Mouse (Mus musculus) megakaryocyte, adult 5-6 weeks (primary cell): ENCODE measurements at regions not wholly inside any gene's neighbourhood (a gene's known extent, or its start where the extent isn't known, plus 50 kb on each side); places are given as distances from the start of the nearest gene placed in this dataset.

Experiments used
- ATAC-seq: 2 replicates; pipeline ENCODE4 v1.8.0; 2016; ENCODE audit warnings: mild to moderate bottlenecking, inconsistent platforms; ENCODE audit not compliant: poor library complexity, severe bottlenecking

GRCm38 (mm10) chr9:120676301-120676700 lies 105.1 kb downstream of the Rpl14 start:
- ATAC-seq = no peak

DNA sequence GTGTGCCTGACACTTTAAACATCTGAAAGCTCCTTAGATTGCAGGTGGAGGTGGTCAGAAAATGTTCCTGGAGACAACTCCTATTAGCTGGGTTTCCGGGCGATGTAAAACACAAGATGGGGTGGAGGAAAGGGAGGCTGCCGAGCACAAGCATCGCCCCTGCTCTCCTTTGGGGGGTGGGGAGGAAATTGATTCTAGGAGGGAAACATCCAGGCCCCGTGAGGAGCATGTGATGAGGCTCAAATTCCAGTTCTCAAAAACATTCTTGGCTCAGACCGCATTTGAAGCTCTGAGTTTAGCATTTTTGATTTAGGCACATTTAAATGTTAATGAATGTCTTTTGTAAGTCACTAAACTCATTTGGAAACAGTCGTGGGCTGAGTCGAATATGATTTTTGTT lies 105.5 kb downstream of the Rpl14 start:
- ATAC-seq = no peak

DNA sequence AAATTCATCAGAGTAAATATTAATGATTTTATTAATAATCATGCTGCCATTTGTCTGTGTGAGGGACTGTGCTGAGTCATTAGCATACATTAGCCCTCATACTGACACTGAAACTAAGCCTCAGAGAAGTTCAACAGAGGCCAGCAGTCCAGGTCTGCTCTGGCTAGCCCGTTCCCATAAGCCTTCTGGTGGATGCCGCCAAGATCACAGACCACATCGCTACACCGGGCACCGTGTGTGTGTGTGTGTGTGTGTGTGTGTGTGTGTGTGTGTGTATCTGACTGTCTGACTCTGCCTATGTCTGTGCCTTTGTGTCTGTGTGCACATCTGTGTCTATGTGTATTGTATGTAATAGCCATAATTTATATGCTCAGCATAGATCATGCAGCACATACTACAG lies 106.0 kb downstream of the Rpl14 start:
- no peak for ATAC-seq

DNA sequence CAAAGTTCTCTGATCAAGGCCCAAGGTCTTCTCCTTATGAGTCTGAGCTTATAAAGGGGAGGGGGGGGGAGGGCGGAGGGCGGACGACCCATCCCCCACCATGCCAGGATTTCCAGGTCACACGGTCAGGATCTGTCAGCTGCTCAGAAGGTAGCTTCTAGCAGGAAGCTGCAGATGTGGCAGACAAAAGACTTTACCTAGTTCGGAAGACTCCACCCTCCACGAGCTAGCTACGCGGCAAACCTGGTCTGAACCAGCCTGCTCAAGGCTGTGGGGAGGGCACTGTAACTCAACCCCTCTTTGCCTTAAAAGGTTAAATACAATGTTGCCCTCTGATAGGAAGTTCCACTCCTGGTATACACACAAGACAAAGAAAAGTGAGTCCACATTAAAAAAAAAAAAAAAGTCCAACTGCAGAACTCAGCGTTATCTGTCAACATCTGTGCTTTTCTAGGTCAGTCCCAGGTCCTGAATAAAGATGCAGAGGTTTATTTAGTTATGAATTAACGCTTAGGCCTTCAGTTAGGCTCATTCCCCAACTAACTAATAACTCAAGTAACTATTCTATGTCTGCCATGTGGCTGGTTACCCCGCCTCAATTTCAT lies 108.7 kb downstream of the Rpl14 start:
- ATAC-seq = no peak

DNA sequence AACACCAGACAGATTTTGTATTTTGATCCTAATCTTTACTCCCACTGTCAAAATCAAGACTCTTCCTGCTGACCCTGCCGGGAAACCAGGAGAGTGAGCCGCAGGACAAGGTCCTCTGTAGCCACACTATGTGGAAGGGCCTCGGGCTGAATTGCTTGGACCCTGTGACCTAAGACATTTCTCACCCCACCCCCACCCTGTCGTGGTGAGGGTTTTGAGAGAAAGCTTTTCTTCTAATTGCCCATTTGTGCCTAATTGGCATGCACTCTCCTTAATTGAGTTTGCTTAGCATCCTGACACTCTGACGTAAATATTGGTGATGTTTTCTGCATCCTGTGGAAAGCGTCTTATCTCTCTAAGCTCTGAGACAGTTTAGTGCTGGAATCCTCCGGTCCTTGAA lies 110.2 kb downstream of the Rpl14 start:
- ATAC-seq = no peak

DNA sequence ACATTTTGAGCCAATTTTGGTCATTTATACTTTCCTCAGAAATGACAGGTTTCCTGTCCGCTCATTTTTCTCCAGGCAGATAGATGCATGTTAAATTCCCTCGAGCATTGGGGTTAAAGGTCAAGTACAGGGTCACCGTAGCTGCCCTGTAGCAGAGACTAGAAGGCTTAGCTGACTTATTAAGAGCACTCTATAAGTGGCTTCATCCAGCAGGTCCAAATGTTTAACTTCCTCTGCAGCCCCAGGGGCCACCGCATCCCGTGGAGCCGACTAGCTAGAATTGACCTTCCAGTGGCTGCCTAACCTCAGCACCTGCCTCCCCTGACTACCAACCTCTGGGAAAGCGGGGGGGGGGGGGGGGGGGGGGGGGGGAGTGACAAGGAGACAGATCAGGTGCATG lies 114.7 kb downstream of the Rpl14 start:
- ATAC-seq = no peak

DNA sequence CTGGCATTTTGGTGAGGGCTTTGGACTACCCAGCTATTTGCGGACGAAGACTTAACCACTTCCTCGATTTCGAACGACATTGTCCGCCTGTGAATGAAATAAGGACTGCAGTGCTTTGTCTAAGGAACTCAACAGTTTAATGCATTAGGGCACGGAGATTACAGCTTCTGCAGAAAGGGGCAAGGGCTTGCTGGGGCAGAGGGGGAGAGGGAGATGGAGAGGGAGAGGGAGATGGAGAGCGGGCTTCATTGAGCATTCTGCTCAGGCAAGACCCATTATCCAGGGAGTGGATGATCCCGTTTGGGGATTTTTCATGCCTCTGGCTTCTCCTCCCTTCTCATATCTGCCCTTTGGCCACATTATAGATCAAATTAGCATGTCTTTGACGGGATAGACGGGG lies 117.8 kb downstream of the Rpl14 start:
- no peak for ATAC-seq

GRCm38 (mm10) chr9:120690510-120690909 lies 119.3 kb downstream of the Rpl14 start:
- ATAC-seq = no peak

GRCm38 (mm10) chr9:120690961-120691941 lies 120.0 kb downstream of the Rpl14 start:
- ATAC-seq = peak; percentile 83

DNA sequence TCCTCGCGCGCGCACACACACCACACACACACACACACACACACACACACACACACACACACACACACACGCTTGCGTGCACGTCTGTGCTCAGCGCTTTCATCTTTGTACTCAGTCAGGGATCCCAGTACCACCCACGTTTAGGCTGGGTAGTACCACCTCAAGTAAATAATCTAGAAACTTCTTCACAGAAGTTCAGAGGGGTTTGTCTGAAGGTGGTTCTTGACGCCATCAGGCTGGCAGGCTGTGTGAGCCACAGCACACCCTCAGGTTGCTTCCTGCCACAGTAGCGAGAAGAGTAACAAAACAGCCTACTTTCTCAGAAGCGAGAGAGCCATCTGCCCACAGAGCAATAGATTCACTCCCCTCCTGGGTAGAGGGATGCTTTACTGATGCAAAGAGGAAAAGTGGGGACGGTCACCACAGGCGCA lies 120.7 kb downstream of the Rpl14 start:
- no peak for ATAC-seq

- ATAC-seq = no peak
Measured at GRCm38 (mm10) chr9:120694457-120694856, 123.2 kb downstream of the Rpl14 start.

DNA sequence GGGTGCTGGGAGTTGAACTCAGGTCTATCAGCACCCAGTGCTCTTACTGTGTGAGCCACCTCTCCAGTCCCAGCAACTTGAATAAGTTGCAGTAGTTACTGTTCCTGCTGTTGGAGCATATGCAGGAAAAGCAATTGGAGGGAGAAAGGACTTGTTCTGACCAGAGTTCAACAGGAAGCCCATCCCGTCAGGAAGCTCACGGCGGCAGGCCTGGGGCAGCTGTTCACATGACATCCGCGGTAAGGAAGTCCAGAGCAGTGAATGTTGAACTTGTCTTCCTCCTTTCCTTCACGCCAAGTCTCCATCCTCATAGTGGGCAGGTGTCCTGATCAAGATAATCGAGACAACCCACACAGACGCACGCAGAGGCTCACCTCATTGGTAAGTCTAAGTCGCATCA lies 124.7 kb downstream of the Rpl14 start:
- ATAC-seq = no peak

DNA sequence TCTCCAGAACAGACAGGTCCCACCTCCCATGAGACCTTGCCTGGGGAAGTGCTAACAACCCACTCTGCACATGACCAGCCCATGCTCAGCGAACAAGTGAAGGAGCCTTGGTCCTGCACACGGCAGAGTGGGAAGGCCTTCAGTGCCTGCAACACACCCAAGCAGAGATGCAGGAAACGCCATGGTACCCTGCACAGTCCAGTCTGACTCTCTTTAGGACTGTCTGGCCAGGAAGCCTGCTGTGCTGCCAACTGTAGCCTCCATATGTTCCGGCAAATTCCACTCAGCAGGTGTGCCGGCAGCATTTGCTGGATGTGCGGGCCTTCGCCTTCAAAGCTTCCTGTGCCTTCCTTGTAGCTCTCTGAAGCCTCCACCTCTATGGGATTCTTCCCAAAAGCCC lies 126.5 kb downstream of the Rpl14 start:
- ATAC-seq = no peak

DNA sequence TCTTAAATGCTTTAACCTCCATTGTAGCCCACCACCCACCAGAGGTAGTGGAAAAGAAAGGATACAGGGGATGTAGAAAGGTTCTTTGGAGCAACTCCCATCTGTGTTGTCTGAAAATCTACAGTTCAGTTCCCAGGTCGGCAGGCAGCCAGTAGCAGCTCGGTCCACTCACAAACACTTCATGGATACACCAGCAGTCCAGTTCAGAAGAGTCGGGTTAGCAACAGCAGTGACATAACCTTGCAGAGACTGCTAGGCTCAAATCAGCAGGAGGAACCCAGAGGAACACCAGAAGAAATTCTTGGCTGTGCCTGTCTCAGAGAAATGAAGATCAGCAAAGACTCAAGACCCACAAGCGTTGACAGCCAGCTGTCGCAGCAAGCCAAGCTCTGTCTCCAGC lies 128.5 kb downstream of the Rpl14 start:
- no peak for ATAC-seq

DNA sequence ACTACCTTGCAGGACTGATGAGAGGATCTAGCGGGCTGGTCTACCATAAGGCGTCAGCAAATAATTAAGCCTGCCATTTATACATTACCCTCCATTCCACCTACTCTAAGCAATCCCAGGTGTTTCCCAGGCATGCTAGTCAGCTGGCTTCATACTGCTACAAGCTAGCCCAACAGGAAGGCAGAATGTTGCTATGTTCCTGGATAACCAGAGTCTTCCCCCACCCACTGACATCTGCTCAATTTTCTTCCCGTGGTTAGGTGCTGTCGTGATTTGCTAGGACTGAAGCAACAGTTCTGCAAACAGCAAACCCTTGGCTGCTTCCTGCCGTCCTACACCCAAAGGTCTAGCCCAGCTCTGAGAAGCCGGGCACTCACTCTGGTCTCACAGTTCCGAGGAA lies 131.6 kb downstream of the Rpl14 start:
- ATAC-seq = no peak

- no peak for ATAC-seq
Measured at GRCm38 (mm10) chr9:120703291-120703930, 132.2 kb downstream of the Rpl14 start.

DNA sequence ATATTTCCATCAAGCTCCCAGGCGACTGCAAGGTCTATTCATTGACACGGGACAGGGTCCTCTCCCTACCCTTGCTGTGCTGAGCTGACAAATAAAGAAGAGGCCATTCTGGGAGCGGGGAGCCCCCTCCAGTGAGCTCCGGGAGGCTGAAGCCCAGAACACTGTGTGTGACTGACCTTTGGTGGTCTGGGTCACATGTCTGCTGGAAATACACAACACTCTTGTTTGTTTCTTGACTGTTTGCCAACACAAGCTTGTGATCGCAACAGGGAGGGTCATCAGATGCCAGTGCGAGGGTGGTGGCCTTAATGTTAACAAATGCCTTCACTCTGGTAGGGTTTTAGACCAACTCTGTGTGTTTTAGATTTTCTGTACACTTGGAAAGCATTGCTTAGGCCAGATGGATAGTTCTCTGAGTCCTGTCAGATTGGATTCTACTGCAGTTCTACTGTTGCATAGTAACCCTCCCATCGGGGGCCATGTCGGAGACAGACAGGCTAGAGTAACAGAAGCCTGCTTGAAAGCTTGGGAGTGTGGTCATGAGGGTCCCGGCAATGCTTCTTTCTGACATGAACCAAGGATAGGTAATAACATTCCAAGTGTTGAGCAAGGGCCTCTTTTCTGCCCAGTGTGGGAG lies 135.4 kb downstream of the Rpl14 start:
- no peak for ATAC-seq

GRCm38 (mm10) chr9:120708507-120708906 lies 137.3 kb downstream of the Rpl14 start:
- ATAC-seq = no peak

- no peak; the same call in 1 of the 2 replicates for ATAC-seq
Measured at GRCm38 (mm10) chr9:120709146-120709655, 138.0 kb downstream of the Rpl14 start.

GRCm38 (mm10) chr9:120712987-120713386 lies 141.7 kb downstream of the Rpl14 start:
- ATAC-seq = no peak

DNA sequence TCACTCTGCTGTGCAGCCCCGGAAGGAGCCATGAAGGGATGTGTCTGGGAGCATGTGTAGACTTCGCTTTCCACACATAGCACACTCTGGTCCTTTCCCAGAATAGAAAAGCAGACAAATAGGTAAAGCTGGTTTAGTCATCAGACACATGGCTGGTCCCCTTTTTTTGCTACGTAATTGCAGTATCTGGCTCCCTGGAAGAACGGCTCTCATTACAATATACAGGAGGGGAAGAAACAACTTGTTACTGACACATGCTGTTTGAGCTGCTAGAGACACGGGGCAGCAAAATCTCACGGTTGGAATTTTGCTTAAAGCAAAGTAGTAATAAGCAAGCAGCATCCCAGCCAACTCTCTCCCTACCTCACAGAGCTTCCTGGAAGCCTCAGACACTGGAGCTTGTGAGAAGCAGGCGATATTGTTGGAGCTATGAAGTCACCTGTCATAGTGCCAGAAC lies 144.4 kb downstream of the Rpl14 start:
- no peak for ATAC-seq
